Mouse (Mus musculus) neural tube, embryonic 15.5 days (tissue): ENCODE measurements around the gene AU018091. TPM values are rescaled to one million over a fixed set of nuclear protein-coding genes. Genes with fewer than 3 reads are reported as not detected.
"Not testable (repeated sequence)": the region's sequence is repeated elsewhere in the genome, so short reads cannot be mapped to it uniquely, and the experiment has no call there.

Experiments
- ATAC-seq: fragments of 200-750 bp; cut with Nextera tagmentation; 2 replicates; pipeline ENCODE4 v1.8.0; 2017; ENCODE audit warnings: mild to moderate bottlenecking, moderate TSS enrichment, moderate library complexity; ENCODE audit not compliant: low FRiP score
- H3K27ac ChIP-seq: fragments of 300-500 bp; sonication (generic); replicated peaks from 2 replicates; pipeline ENCODE4 v1.5.1; 2015; ENCODE audit warnings: mild to moderate bottlenecking, inconsistent platforms
- H3K27me3 ChIP-seq: fragments of 300-500 bp; sonication (generic); replicated peaks from 2 replicates; pipeline ENCODE4 v1.6.1; 2015; ENCODE audit warnings: inconsistent platforms
- H3K36me3 ChIP-seq: fragments of 300-500 bp; sonication (generic); 2 replicates; pipeline ENCODE4 v1.6.1; 2015; ENCODE audit warnings: inconsistent platforms
- H3K4me1 ChIP-seq: fragments of 300-500 bp; sonication (generic); 2 replicates; pipeline ENCODE4 v1.6.1; 2015; ENCODE audit warnings: inconsistent platforms
- H3K4me2 ChIP-seq: fragments of 300-500 bp; sonication (generic); 2 replicates; pipeline ENCODE4 v1.6.1; 2015; ENCODE audit warnings: inconsistent platforms, mild to moderate bottlenecking, moderate library complexity
- H3K4me3 ChIP-seq: fragments of 300-500 bp; sonication (generic); replicated peaks from 2 replicates; pipeline ENCODE4 v1.5.1; 2015; ENCODE audit warnings: mild to moderate bottlenecking, inconsistent platforms
- H3K9ac ChIP-seq: fragments of 300-500 bp; sonication (generic); replicated peaks from 2 replicates; pipeline ENCODE4 v1.6.1; 2015; ENCODE audit warnings: mild to moderate bottlenecking, inconsistent platforms
- H3K9me3 ChIP-seq: fragments of 300-500 bp; sonication (generic); replicated peaks from 2 replicates; pipeline ENCODE4 v1.6.1; 2016; ENCODE audit warnings: inconsistent platforms
- WGBS: fragments of 180-500 bp; shearing (Covaris S2); methylation state at CpG from one replicate; pipeline ENCODE4 v1.1.7; 2015; ENCODE audit warnings: mixed read lengths; 5-methylcytosine and 5-hydroxymethylcytosine counted together
- polyA plus RNA-seq: library from polyadenylated mRNA; unstranded; fragments of >200 nt; fragmentation: Nextera tagmentation; extraction: Ambion mirVana; gene quantifications from 2 replicates; pipeline ENCODE4 v1.2.1, GENCODE M21; 2015

The AU018091 gene
- polyA plus RNA-seq, 1 experiment from 2014 or later = not detected

DNA sequence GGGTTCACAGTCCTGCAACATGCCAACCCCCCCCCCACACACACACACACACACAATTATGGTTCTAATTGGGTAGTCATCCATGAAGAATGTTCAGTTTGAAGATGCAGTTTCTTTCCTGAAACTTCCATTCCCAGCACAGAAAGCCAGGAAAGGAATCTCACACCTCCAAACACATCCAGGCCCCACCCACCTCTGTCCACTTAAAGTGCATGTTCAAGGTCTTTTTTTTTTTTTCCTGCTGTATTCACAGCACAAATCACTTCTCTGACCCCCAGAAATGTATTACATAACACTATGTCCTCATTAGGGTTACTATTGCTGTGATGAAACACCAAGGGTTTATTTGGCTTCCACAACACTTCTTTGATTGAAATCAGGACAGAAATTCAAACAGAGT, 4.0 kb downstream of the AU018091 start:
- Histone ChIP-seq H3K4me3 (no peak overlapping the region), H3K27ac (no peak overlapping the region), H3K9me3 (no peaks in the 10 kb centered on the region), H3K4me1 (no peaks in the 10 kb centered on the region), H3K4me2 (no peak overlapping the region), H3K27me3 (no peaks in the 10 kb centered on the region), H3K36me3 (no peaks in the 10 kb centered on the region), H3K9ac (no peak overlapping the region)
- ATAC-seq = no peak

DNA sequence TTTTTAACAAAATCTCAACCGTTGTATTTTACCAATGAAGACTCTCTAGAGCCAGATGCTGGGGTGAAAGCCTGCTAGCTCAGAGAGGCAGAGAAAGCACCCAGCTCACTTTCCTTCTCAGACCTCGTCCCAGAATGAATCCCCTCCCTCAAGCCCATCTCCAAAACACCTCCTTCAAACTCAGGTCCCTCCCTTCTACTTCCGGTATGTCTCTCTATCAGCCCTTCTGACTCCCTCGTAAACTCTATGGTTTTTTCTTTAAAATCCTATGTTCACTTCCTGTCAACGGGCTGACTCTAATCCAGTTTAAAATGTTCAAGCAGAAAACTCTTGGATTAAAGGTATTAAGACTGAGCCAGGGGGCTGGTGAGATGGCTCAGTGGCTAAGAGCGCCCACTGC, 4.6 kb downstream of the AU018091 start:
- Histone ChIP-seq H3K4me2 (no peak overlapping the region), H3K27me3 (no peaks in the 10 kb centered on the region), H3K4me3 (no peak overlapping the region), H3K4me1 (no peaks in the 10 kb centered on the region), H3K9ac (no peak overlapping the region), H3K36me3 (no peaks in the 10 kb centered on the region), H3K9me3 (no peaks in the 10 kb centered on the region), H3K27ac (no peak overlapping the region)
- 80% methylated on average over 6 of the region's 6 CpGs for WGBS
- ATAC-seq = no peak

DNA sequence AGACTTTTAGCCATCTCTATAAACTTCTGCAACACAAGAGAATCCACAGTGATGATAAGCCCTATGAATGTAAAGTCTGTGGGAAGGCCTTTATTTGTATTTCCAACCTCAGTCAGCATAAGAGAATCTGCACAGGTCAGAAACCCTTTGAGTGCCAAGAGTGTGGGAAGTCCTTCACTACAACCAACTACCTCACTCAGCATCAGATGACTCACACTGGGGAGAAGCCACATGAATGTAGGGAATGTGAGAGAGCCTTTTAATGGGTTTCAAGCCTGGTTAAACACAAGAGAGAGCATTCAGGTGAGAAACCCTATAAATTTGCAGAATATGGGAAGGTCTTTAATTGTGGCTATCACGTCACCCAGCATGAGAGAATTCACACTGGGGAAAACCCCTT, 18.6 kb downstream of the AU018091 start:
- Histone ChIP-seq H3K4me2 (no peak overlapping the region), H3K27me3 (no peaks in the 10 kb centered on the region), H3K4me1 (no peaks in the 10 kb centered on the region), H3K9ac (no peak overlapping the region), H3K36me3 (no peaks in the 10 kb centered on the region), H3K9me3 (peaks cover 3% of the 10 kb centered on the region; the same call in 1 of the 2 replicates), H3K4me3 (no peak overlapping the region), H3K27ac (no peak overlapping the region)
- no peak for ATAC-seq
- WGBS = 91% methylated on average over 1 of the region's 1 CpGs

DNA sequence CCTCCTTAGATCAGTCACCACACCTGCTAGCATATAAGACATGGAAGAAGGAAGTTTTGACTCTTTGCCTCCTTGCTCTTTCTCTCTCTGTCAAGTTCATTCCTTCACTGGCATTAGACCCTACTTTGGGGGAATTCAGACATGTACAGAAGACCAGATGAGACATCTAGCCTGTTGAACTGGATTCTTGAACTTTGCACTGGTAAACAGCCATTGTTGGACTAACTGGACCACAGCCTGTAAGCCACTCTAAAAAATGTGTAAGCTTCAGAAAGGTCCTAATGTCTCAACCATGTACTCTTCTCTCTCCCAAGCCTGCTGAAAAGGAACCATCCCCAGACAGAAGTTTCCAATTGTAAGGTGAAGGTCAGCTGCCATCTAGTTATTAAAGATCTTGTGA, 22.9 kb downstream of the AU018091 start:
- H3K4me3 ChIP-seq = no peak overlapping the region
- H3K4me2 ChIP-seq = no peak overlapping the region
- no peak overlapping the region for H3K9ac ChIP-seq
- H3K36me3 ChIP-seq = no peaks in the 10 kb centered on the region
- H3K4me1 ChIP-seq = no peaks in the 10 kb centered on the region
- H3K27me3 ChIP-seq = no peaks in the 10 kb centered on the region
- peaks cover 3% of the 10 kb centered on the region for H3K9me3 ChIP-seq
- no peak overlapping the region for H3K27ac ChIP-seq
- ATAC-seq = no peak

DNA sequence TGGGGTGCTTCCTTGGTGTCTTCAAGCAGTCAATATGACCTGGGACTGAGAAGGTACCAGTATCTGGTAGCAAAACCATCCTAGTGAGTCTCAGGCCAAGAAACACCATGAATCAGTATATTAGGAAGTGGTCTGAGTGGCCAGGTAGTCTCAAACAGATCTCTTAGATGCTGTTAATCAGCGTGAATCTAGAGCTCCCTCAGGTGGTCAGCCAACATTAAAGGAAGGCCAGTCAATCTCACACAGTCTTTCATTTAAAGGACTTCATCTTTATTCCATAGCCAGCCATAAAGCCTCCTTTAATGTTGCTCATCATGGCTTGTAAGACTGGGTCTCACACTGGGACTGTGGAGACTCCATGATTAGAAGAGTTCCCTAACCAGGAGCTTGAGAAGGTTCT, 25.7 kb downstream of the AU018091 start:
- H3K36me3 ChIP-seq = no peaks in the 10 kb centered on the region
- peaks cover 3% of the 10 kb centered on the region for H3K9me3 ChIP-seq
- no peak for ATAC-seq
- H3K27ac ChIP-seq = no peak overlapping the region
- H3K4me2 ChIP-seq = no peak overlapping the region
- H3K4me3 ChIP-seq = no peak overlapping the region
- H3K9ac ChIP-seq = no peak overlapping the region
- WGBS = 32% methylated on average over 1 of the region's 1 CpGs
- H3K4me1 ChIP-seq = no peaks in the 10 kb centered on the region
- no peaks in the 10 kb centered on the region for H3K27me3 ChIP-seq

DNA sequence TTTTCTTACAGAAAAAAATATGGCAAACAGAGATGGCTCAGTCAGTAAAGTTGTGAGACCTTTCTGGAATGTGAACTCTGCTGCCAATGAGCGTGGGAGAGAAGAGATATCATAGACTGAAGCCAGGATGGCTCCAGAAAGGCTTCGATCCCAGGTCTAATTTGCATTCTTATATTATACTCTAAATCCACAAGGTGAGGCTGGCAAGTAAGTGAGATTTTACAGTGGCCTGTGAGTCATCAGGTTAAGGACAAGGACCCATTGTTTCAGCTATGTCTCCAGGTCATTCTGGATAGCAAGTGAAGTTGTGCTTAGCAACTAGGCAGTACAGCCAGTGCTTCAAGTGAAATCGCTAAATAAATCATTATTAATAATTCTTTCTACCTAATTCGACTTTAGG, 33.4 kb downstream of the AU018091 start:
- Histone ChIP-seq H3K9ac (no peak overlapping the region), H3K9me3 (peaks cover 5% of the 10 kb centered on the region; the same call in 1 of the 2 replicates), H3K36me3 (no peaks in the 10 kb centered on the region), H3K27me3 (no peaks in the 10 kb centered on the region), H3K27ac (no peak overlapping the region), H3K4me2 (no peak overlapping the region), H3K4me1 (no peaks in the 10 kb centered on the region), H3K4me3 (no peak overlapping the region)
- 90% methylated on average over 4 of the region's 4 CpGs for WGBS
- ATAC-seq = no peak

DNA sequence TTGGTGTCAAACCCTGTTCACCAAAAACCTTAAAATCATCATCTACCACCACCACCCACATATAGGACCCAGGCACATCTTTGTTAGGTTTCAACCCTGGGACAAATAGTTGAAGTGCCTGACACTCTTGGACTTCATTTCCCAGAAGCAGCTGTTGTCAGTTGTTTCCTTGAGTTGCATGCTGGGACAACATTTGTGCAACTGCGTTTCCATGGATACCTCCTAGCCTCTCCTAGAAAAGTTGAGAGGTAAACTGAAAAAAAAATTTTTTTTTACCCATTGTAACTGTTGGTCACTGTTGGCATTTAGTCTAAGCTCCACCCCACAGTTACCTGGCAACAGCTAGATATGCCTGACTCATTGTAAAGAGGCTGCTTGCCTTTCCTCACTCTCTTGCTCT, 34.3 kb downstream of the AU018091 start:
- H3K9me3 ChIP-seq = peaks cover 5% of the 10 kb centered on the region; the same call in 1 of the 2 replicates
- H3K27me3 ChIP-seq = no peaks in the 10 kb centered on the region
- H3K27ac ChIP-seq = no peak overlapping the region
- no peak overlapping the region for H3K4me2 ChIP-seq
- no peaks in the 10 kb centered on the region for H3K36me3 ChIP-seq
- H3K4me1 ChIP-seq = no peaks in the 10 kb centered on the region
- H3K9ac ChIP-seq = no peak overlapping the region
- no peak for ATAC-seq
- H3K4me3 ChIP-seq = no peak overlapping the region
- 68% methylated on average over 1 of the region's 1 CpGs for WGBS

DNA sequence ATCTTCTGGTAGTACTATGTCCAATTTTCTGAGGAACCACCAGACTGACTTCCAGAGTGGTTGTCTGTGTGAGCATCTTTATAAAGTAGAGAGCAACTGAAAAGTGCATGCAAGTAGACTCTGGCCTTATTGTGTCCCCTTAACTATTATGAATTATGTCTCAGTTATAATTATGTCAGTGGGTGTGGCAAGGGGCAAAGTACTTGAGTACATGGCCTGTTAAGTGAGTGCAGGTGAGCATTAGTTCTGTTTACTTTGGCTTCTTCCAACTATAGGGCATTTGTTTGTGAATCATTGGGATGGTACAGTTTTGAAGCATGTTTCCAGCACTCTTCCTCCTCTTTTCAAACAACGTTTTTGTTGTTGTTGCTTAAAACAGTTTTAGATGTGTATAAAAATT, 38.7 kb downstream of the AU018091 start:
- Histone ChIP-seq H3K4me3 (no peak overlapping the region), H3K9me3 (peaks cover 5% of the 10 kb centered on the region; the same call in 1 of the 2 replicates), H3K9ac (no peak overlapping the region), H3K4me2 (no peak overlapping the region), H3K27ac (no peak overlapping the region), H3K4me1 (no peaks in the 10 kb centered on the region), H3K27me3 (no peaks in the 10 kb centered on the region), H3K36me3 (no peaks in the 10 kb centered on the region)
- no peak for ATAC-seq
- WGBS = 66% methylated on average over 1 of the region's 1 CpGs

DNA sequence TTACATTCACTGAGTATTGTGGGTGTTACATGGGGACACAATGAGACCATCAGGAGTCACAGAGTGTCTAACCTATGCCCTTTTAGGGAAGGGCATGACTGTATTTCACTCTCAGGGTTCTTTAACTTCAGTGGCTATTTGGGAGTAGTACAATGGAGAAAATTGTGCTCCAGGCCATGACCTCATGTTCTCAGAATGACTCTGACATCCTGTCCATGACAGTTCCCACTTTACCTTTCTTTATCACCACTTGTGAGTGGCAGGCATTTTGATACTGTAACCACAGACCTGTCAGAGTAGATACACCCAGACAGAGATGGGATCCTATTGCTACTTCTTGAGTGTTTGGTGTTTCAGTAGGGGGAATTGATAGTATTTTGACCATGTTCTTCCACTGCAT, 40.4 kb downstream of the AU018091 start:
- not testable (repeated sequence) for H3K4me2 ChIP-seq, ATAC-seq, H3K4me1 ChIP-seq, H3K9me3 ChIP-seq, H3K36me3 ChIP-seq, H3K4me3 ChIP-seq, H3K27ac ChIP-seq, H3K27me3 ChIP-seq, H3K9ac ChIP-seq

DNA sequence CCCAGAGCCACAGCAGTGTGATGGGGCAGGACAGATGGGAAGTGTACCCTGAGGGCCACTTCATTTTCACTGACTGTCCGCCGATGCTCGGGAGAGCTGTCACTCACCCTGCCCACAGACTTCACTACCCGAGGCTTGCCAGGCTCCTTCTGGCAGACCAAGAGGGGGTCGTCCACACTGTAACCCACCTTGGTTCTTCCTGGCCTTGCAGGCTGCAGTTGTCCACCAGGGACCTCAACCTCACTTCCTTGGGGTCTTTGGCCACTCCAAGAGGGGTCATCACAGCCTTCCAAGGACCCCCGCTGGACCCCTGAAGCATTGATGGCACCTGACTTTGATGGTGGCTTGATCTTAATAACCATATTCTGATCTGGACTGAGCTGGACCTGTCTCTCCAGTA, 57.8 kb downstream of the AU018091 start:
- H3K36me3 ChIP-seq, H3K4me1 ChIP-seq, H3K9me3 ChIP-seq, H3K27ac ChIP-seq, H3K27me3 ChIP-seq, H3K4me3 ChIP-seq, ATAC-seq, H3K9ac ChIP-seq, H3K4me2 ChIP-seq: not testable (repeated sequence)
- WGBS = no CpG with 5 or more reads among the region's 6 CpGs

DNA sequence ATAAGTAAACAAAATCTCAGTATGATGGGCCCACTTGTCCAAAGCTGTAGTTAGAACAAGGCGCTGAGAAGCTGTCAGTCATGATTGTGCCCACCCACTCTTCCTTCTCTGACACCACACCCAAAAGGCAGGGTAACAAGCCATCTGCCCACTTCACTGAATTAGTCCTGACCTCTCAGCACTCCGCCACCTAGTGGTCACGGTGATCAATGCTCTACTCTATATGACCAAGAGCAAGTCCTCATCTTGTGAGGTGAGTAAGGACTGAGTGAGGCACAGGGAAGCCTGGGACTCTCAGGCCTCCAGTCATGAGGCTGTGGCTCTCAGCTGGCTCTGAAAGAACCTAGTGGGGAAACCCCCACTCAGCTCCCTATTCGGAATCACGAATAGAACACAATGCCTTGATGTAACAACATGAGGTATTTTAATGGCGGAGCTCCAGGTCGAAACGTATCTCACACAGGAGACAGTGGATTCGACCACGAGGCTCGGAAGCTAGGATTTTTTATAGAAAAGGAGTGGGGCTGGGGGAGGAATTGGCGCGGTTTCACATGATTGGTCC, 62.4 kb downstream of the AU018091 start:
- H3K9ac ChIP-seq, H3K4me2 ChIP-seq, H3K4me3 ChIP-seq, H3K36me3 ChIP-seq, ATAC-seq, H3K27ac ChIP-seq, H3K27me3 ChIP-seq, H3K9me3 ChIP-seq, H3K4me1 ChIP-seq: not testable (repeated sequence)
- WGBS = 71% methylated on average over 13 of the region's 13 CpGs
